Mouse (Mus musculus) heart, adult 9 months (tissue): ENCODE data around the gene Setd1b.
"Not testable (repeated sequence)": the region's sequence is repeated elsewhere in the genome, so short reads cannot be mapped to it uniquely, and the experiment has no call there.

ENCODE experiments used
- DNase-seq, 2 experiments: peaks; one replicate each; pipeline ENCODE4 v3.0.0; 2022; ENCODE audit warnings: low spot score in 2 of 2

The Setd1b gene

GRCm38 (mm10) chr5:123202771-123203170 is 60.8 kb downstream of the Setd1b start:
- DNase-seq = not testable (repeated sequence)

GRCm38 (mm10) chr5:123203591-123203990 is 61.6 kb downstream of the Setd1b start:
- DNase-seq = not testable (repeated sequence)
